Mouse (Mus musculus) myocyte (in vitro differentiated cells): ENCODE measurements at regions not wholly inside any gene's neighbourhood (a gene's known extent, or its start where the extent isn't known, plus 50 kb on each side); places are given as distances from the start of the nearest gene placed in this dataset.

Source experiments
- H3K27me3 ChIP-seq: one replicate; pipeline ENCODE4 v1.6.1; 2011; ENCODE audit not compliant: control insufficient read depth, insufficient read depth, insufficient read length
- H3K36me3 ChIP-seq: one replicate; pipeline ENCODE4 v1.6.1; 2011; ENCODE audit not compliant: control insufficient read depth, insufficient read depth
- H3K4me2 ChIP-seq: one replicate; pipeline ENCODE4 v1.6.1; 2011; ENCODE audit warnings: low read depth, control low read depth
- H3K4me3 ChIP-seq: one replicate; pipeline ENCODE4 v1.5.1; 2011; ENCODE audit warnings: mild to moderate bottlenecking, control low read depth, moderate library complexity
- H3K79me2 ChIP-seq: one replicate; pipeline ENCODE4 v1.6.1; 2011; ENCODE audit not compliant: control insufficient read depth, insufficient read depth
- H3ac ChIP-seq: one replicate; pipeline ENCODE4 v1.6.1; 2011; ENCODE audit not compliant: control insufficient read depth, insufficient read length
- CEBPB ChIP-seq: IDR thresholded peaks from 2 replicates; pipeline ENCODE4 v1.6.1; 2011; ENCODE audit warnings: mild to moderate bottlenecking, moderate library complexity; ENCODE audit not compliant: poor library complexity, insufficient read depth, severe bottlenecking
- E2F4 ChIP-seq: IDR thresholded peaks from one replicate; pipeline ENCODE4 v1.6.1; 2011; ENCODE audit warnings: mild to moderate bottlenecking, control low read depth, moderate library complexity; ENCODE audit not compliant: insufficient read depth
- MAX ChIP-seq: IDR thresholded peaks from one replicate; pipeline ENCODE4 v1.6.1; 2011; ENCODE audit warnings: low read depth, mild to moderate bottlenecking, control low read depth
- MYOD1 ChIP-seq, 3 experiments: IDR thresholded peaks; one replicate each; pipeline ENCODE4 v1.6.1; 2011; ENCODE audit warnings: control low read depth in 2 of 3, low read depth in 2 of 3, mild to moderate bottlenecking in 2 of 3, moderate library complexity in 1 of 3; ENCODE audit not compliant: insufficient read length in 2 of 3, control insufficient read depth in 1 of 3
- MYOG ChIP-seq, 3 experiments: IDR thresholded peaks; one replicate each; pipeline ENCODE4 v1.6.1; 2011; ENCODE audit warnings: control low read depth in 2 of 3, low read depth in 2 of 3, mild to moderate bottlenecking in 2 of 3; ENCODE audit not compliant: insufficient read length in 2 of 3, control insufficient read depth in 1 of 3, insufficient read depth in 1 of 3
- POLR2A ChIP-seq: IDR thresholded peaks from one replicate; pipeline ENCODE4 v1.6.1; 2011; ENCODE audit warnings: low read depth, mild to moderate bottlenecking, control low read depth, moderate library complexity; ENCODE audit not compliant: insufficient read length
- POLR2AphosphoS2 ChIP-seq: IDR thresholded peaks from one replicate; pipeline ENCODE4 v1.6.1; 2011; ENCODE audit warnings: low read depth, control low read depth; ENCODE audit not compliant: insufficient read length
- REST ChIP-seq: IDR thresholded peaks from one replicate; pipeline ENCODE4 v1.6.1; 2011; ENCODE audit warnings: mild to moderate bottlenecking, control low read depth, moderate library complexity; ENCODE audit not compliant: insufficient read depth, insufficient read length
- SRF ChIP-seq: IDR thresholded peaks from one replicate; pipeline ENCODE4 v1.6.1; 2011; ENCODE audit warnings: low read depth; ENCODE audit not compliant: control insufficient read depth, insufficient read length
- TCF12 ChIP-seq: IDR thresholded peaks from one replicate; pipeline ENCODE4 v1.6.1; 2011; ENCODE audit warnings: mild to moderate bottlenecking, control low read depth; ENCODE audit not compliant: poor library complexity, insufficient read depth, severe bottlenecking
- TCF3 ChIP-seq: IDR thresholded peaks from one replicate; pipeline ENCODE4 v1.6.1; 2011; ENCODE audit warnings: low read depth, control low read depth; ENCODE audit not compliant: insufficient read length
- USF1 ChIP-seq: IDR thresholded peaks from one replicate; pipeline ENCODE4 v1.6.1; 2011; ENCODE audit warnings: low read depth, mild to moderate bottlenecking, control low read depth, moderate library complexity

DNA sequence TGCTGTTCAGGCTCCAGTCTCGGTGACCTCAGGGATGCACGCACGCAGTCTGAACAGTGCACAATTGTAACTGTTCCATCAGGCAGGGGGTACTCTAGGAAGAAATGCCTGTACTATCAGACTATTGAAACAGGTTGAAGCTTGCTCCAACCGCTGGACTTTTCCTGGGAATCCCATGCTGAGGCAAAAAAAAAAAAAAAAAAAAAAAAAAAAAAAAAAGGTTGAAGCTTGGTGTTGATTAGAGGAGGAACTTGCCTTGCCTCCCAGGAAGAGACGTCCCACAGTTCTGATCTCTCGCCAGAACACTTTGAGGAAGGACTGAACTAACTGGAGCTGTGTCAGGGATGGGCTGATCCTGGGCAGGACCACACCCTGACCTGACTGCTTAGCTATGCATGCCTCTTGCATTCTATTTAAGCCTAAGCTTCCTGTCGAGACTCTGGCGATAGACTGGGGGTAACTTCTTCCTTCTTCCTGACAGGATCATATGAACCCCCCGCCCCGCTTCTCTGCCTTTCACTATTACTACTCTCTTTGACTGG is 341.6 kb downstream of the Diras2 start:
- Histone ChIP-seq H3K27me3 (no peaks in the 10 kb centered on the region), H3K4me3 (no peak overlapping the region), H3K4me2 (no peak overlapping the region), H3ac (no peak overlapping the region), H3K36me3 (no peaks in the 10 kb centered on the region), H3K79me2 (no peaks in the 10 kb centered on the region)
- TF ChIP-seq E2F4 = no peak
- TF ChIP-seq SRF = no peak
- TF ChIP-seq USF1 = no peak
- TF ChIP-seq CEBPB = no peak
- no peak for TF ChIP-seq TCF3
- no peak for TF ChIP-seq POLR2AphosphoS2
- no peak for TF ChIP-seq MAX
- no peak for TF ChIP-seq MYOG (IDR thresholded peaks at IDR 0.05; ENCODE audit: control insufficient read depth in 1 of 3, insufficient read depth in 1 of 3, insufficient read length in 2 of 3, low read depth in 2 of 3)
- TF ChIP-seq POLR2A = no peak
- no peak for TF ChIP-seq REST
- TF ChIP-seq TCF12 = no peak
- no peak for TF ChIP-seq MYOD1 (IDR thresholded peaks at IDR 0.05; ENCODE audit: control insufficient read depth in 1 of 3, insufficient read length in 2 of 3, low read depth in 2 of 3)

DNA sequence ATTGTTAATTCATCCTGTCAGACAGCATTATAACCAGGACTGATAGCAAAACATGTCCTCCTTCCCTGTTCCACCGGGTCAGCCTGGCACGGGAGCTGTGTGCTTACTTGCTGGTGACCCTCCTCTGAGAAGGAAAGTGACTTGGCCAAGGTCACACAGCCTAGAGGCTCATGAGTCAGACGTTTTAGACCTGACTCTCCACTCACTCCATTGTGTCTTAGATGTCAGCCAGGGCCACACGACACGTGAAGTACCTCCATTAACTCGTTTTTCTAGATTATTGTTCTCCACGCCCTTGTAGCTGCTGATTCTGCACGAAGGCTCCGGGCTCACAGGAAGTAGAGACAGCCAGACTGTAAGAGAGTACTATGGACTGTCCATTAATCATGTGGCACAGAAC is 340.8 kb downstream of the Diras2 start:
- no peak overlapping the region for H3K4me2 ChIP-seq
- H3K27me3 ChIP-seq = no peaks in the 10 kb centered on the region
- TF ChIP-seq USF1 (no peak), SRF (no peak), MAX (no peak), POLR2A (no peak), REST (no peak), POLR2AphosphoS2 (no peak), TCF3 (no peak), CEBPB (no peak), TCF12 (no peak), E2F4 (no peak), MYOG (IDR thresholded peaks at IDR 0.05; ENCODE audit: control insufficient read depth in 1 of 3, insufficient read depth in 1 of 3, insufficient read length in 2 of 3, low read depth in 2 of 3) (no peak), MYOD1 (IDR thresholded peaks at IDR 0.05; ENCODE audit: control insufficient read depth in 1 of 3, insufficient read length in 2 of 3, low read depth in 2 of 3) (no peak)
- H3K4me3 ChIP-seq = no peak overlapping the region
- no peak overlapping the region for H3ac ChIP-seq
- no peaks in the 10 kb centered on the region for H3K36me3 ChIP-seq
- H3K79me2 ChIP-seq = no peaks in the 10 kb centered on the region

DNA sequence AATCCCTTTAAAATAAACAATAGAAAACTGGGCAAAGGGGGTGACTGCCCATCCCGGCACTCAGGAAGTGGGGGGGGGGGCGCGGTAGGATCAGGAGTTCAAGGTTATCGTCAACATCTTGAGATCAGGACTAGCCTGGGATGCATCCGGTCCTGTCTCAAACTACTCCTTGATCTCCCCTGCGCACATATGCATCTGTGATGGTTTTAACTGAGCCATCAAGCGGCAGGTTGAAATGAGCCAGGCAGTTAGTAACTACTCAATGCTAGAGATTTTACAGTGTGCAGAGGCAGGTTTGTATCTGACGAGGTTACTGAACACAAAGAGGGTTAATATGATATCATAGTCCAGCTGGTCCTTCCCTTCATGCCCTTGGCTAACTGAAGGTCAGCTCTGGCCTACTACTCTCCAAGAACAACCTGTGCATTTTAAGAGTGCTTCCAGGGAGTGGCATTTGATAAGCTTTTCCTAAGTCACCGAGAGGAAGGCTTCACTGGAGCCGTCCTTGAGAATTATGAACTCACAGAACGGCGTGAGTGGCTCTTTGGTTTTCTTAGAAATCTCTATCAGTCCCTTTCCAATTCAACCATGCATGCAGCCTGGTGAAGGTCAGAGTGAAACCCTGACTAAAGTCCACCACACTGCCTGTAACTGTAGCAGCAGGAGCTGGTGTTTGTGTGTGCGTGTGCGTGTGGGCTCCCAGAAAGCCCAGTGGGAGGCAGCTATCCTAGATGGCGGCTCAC is 340.1 kb downstream of the Diras2 start:
- no peak overlapping the region for H3K4me3 ChIP-seq

DNA sequence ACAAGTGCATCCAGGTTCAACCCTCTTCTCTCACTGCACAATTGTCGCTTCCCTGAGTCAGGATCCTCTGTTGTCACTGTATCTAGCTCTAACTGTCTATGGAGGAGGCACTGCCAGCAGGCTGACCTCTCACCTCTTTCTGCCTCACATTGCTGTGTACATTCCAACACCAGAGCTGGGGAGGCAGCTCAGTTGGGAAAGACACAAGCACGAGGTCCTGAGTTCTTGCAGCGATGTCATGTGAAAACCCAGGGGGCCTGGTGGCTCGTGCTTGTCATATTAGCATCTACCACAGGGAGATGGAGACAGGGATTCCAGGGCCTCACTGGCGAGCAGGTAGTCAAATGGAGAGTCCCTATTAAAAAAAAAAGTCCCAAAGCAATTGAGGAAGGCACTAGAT is 334.2 kb downstream of the Diras2 start:
- no peaks in the 10 kb centered on the region for H3K79me2 ChIP-seq

More for the DNA sequence above, 340.1 kb downstream of the Diras2 start:
- no peak for TF ChIP-seq USF1
- no peak for TF ChIP-seq TCF12
- no peak for TF ChIP-seq E2F4
- TF ChIP-seq SRF = no peak
- no peak for TF ChIP-seq MAX
- Histone ChIP-seq H3K4me2 (no peak overlapping the region), H3ac (no peak overlapping the region), H3K36me3 (no peaks in the 10 kb centered on the region), H3K79me2 (no peaks in the 10 kb centered on the region), H3K27me3 (no peaks in the 10 kb centered on the region)

More for the DNA sequence above, 334.2 kb downstream of the Diras2 start:
- H3K27me3 ChIP-seq = no peaks in the 10 kb centered on the region
- H3ac ChIP-seq = no peak overlapping the region
- H3K36me3 ChIP-seq = no peaks in the 10 kb centered on the region
- no peak for TF ChIP-seq USF1
- TF ChIP-seq POLR2A = no peak
- TF ChIP-seq MYOD1 (IDR thresholded peaks at IDR 0.05; ENCODE audit: control insufficient read depth in 1 of 3, insufficient read length in 2 of 3, low read depth in 2 of 3) = no peak
- TF ChIP-seq POLR2AphosphoS2 = no peak
- TF ChIP-seq CEBPB = no peak
- no peak for TF ChIP-seq MYOG (IDR thresholded peaks at IDR 0.05; ENCODE audit: control insufficient read depth in 1 of 3, insufficient read depth in 1 of 3, insufficient read length in 2 of 3, low read depth in 2 of 3)
- TF ChIP-seq TCF3 = no peak
- TF ChIP-seq MAX = no peak
- no peak for TF ChIP-seq E2F4
- TF ChIP-seq SRF = no peak
- TF ChIP-seq TCF12 = no peak
- no peak for TF ChIP-seq REST
- H3K4me2 ChIP-seq = no peak overlapping the region
- no peak overlapping the region for H3K4me3 ChIP-seq
